Mouse (Mus musculus) G1E (cell line): Measurements from ENCODE around the gene Lrfn2. TPM values are rescaled to one million over a fixed set of nuclear protein-coding genes. Genes with fewer than 3 reads are reported as not detected.

ENCODE experiments used
- ATAC-seq: 2 replicates; pipeline ENCODE4 v1.8.0; 2016; ENCODE audit warnings: mild to moderate bottlenecking; ENCODE audit not compliant: insufficient number of reproducible peaks, poor library complexity, low FRiP score, severe bottlenecking; ENCODE audit errors: extremely low read depth
- DNase-seq: peaks from one replicate; pipeline ENCODE4 v3.0.0; 2012; ENCODE audit warnings: low spot score
- H3K27me3 ChIP-seq: 2 replicates; pipeline ENCODE4 v1.6.1; 2012; ENCODE audit warnings: mild to moderate bottlenecking, low read length, inconsistent platforms; ENCODE audit not compliant: insufficient read depth
- H3K36me3 ChIP-seq: replicated peaks from 2 replicates; pipeline ENCODE3; 2012; ENCODE audit warnings: mild to moderate bottlenecking, inconsistent platforms
- H3K4me1 ChIP-seq: 2 replicates; pipeline ENCODE4 v1.6.1; 2012; ENCODE audit warnings: low read depth, low read length, inconsistent platforms, mixed read lengths; ENCODE audit not compliant: insufficient read depth
- H3K4me3 ChIP-seq: 2 replicates; pipeline ENCODE4 v1.5.1; 2012; ENCODE audit warnings: low read depth, mild to moderate bottlenecking, inconsistent platforms, low read length, moderate library complexity, mixed read lengths
- H3K9me3 ChIP-seq: replicated peaks from 2 replicates; pipeline ENCODE4 v1.6.1; 2012; ENCODE audit warnings: inconsistent platforms
- CTCF ChIP-seq: IDR thresholded peaks from 2 replicates; pipeline ENCODE4 v1.5.1; 2012; ENCODE audit warnings: low read depth, low read length, inconsistent platforms, mixed read lengths
- GATA1 ChIP-seq: IDR thresholded peaks from 2 replicates; pipeline ENCODE4 v1.6.1; 2012; ENCODE audit warnings: borderline replicate concordance, low read length, inconsistent platforms, mixed read lengths
- GATA2 ChIP-seq: IDR thresholded peaks from 2 replicates; pipeline ENCODE4 v1.6.1; 2012; ENCODE audit warnings: low read depth, low read length, inconsistent platforms, borderline replicate concordance
- POLR2AphosphoS5 ChIP-seq: IDR thresholded peaks from 2 replicates; pipeline ENCODE4 v1.6.1; 2012; ENCODE audit warnings: low read depth, low read length, inconsistent platforms; ENCODE audit not compliant: insufficient replicate concordance
- TAL1 ChIP-seq: conservative IDR thresholded peaks from 2 replicates; pipeline ENCODE4 v1.6.1; 2012; ENCODE audit warnings: low read depth, low read length, inconsistent platforms, mixed read lengths
- polyA plus RNA-seq: library from polyadenylated mRNA; stranded (reverse); fragments of >175 nt; gene quantifications from 2 replicates; pipeline ENCODE4 v1.2.3, GENCODE M21; 2012
- total RNA-seq, 2 experiments: library from RNA; stranded (forward) in 1 of 2; stranded (reverse) in 1 of 2; fragments of 200-1000 nt in 1 of 2; fragments of >200 nt in 1 of 2; fragmentation: Nextera tagmentation in 1 of 2; gene quantifications; 2 replicates each; pipeline ENCODE4 v1.2.3; 2014 to 2017

Lrfn2 gene
- total and polyA plus RNA-seq, 3 experiments: 0.11 TPM; not detected in 2

DNA sequence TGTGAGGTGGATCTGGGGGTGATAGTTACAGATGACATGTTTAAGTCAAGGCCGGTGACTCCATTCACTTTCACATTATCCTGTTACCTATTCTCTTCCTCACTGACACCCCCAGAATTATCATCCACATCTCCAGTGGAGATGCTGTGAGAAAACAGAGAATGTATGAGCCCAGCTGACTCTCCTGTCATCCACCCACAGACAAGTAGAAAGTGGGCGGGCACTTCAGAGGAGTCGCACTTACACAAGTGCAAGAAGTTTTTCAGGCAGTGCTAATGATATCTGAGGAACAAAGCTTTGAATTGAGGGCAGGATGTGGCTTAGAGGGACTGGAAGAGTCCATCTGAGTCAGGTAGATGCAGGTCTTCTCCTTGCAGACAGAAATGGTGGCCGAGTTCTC lies 152.9 kb downstream of the Lrfn2 start:
- no peak overlapping the region for H3K4me3 ChIP-seq
- H3K4me1 ChIP-seq: no peaks in the 10 kb centered on the region
- no peaks in the 10 kb centered on the region for H3K36me3 ChIP-seq
- DNase-seq (no peak), ATAC-seq (no peak)
- TF ChIP-seq POLR2AphosphoS5 (no peak), GATA2 (no peak), GATA1 (no peak), CTCF (no peak), TAL1 (no peak)
- peaks cover 55% of the 10 kb centered on the region for H3K9me3 ChIP-seq
- no peaks in the 10 kb centered on the region for H3K27me3 ChIP-seq

GRCm38 (mm10) chr17:49096781-49097544 lies 164.8 kb downstream of the Lrfn2 start:
- H3K36me3 ChIP-seq: no peaks in the 10 kb centered on the region
- no peak for TF ChIP-seq POLR2AphosphoS5

GRCm38 (mm10) chr17:49111399-49111798 lies 179.2 kb downstream of the Lrfn2 start:
- Histone ChIP-seq H3K9me3 (peaks cover 43% of the 10 kb centered on the region), H3K27me3 (no peaks in the 10 kb centered on the region), H3K36me3 (no peaks in the 10 kb centered on the region), H3K4me1 (no peaks in the 10 kb centered on the region), H3K4me3 (no peak overlapping the region)
- DNase-seq (no peak), ATAC-seq (no peak)
- no peak for TF ChIP-seq GATA2
- no peak for TF ChIP-seq GATA1
- TF ChIP-seq TAL1: no peak
- TF ChIP-seq POLR2AphosphoS5: no peak
- TF ChIP-seq CTCF: no peak

More at GRCm38 (mm10) chr17:49096781-49097544, 164.8 kb downstream of the Lrfn2 start:
- DNase-seq (no peak), ATAC-seq (no peak)
- Histone ChIP-seq H3K9me3 (peaks cover 45% of the 10 kb centered on the region), H3K4me1 (no peaks in the 10 kb centered on the region), H3K4me3 (no peak overlapping the region; the same call in 1 of the 2 replicates), H3K27me3 (no peaks in the 10 kb centered on the region)

GRCm38 (mm10) chr17:49111911-49112310 lies 179.7 kb downstream of the Lrfn2 start:
- TF ChIP-seq GATA2: no peak
- TF ChIP-seq POLR2AphosphoS5: no peak
- Histone ChIP-seq H3K4me3 (no peak overlapping the region), H3K9me3 (peaks cover 39% of the 10 kb centered on the region), H3K4me1 (no peaks in the 10 kb centered on the region), H3K27me3 (no peaks in the 10 kb centered on the region), H3K36me3 (no peaks in the 10 kb centered on the region)
- DNase-seq (no peak), ATAC-seq (no peak)

DNA sequence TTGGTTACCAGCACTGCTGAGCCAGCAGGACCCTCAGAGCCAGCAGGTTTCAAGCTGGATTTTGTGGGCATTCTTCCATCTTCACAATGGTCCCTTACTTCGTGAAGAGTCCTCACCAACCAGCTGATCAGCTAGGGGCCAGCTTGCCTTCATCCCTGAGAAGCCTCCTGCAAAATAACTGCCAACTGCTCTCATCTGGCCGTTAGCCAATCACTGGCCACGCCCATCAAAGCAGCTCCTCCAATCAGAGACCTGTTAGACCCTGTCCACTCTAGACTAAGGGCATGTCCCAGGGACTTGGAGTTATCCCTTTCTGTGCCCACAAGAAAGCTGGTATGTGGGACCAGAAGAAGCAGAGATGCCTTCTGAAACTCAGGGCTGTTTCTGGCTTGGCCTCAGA lies 181.2 kb downstream of the Lrfn2 start:
- Histone ChIP-seq H3K4me3 (no peak overlapping the region), H3K9me3 (peaks cover 34% of the 10 kb centered on the region), H3K4me1 (no peaks in the 10 kb centered on the region), H3K27me3 (no peaks in the 10 kb centered on the region), H3K36me3 (no peaks in the 10 kb centered on the region)
- no peak for TF ChIP-seq TAL1
- TF ChIP-seq GATA1: no peak
- TF ChIP-seq GATA2: no peak
- TF ChIP-seq CTCF: no peak
- no peak for TF ChIP-seq POLR2AphosphoS5
- DNase-seq: no peak
- no peak for ATAC-seq

DNA sequence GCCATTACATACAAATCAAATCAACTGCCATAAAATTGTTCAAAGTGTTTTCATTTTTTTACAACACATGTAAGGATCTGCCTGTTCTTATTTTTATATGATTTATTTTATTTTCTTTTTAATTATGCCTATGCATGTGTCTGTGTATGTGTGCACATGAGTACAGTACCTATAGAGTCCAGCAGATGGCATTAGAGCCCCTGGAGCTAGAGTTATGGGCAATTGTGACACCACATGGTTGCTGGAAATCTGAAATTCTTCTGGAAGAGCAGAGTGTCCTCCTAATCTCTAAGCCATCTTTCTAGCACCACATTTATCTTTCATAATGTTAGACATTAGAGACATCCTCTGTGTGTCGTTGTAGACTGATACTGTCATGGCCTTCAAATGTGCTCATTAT lies 192.0 kb downstream of the Lrfn2 start:
- ATAC-seq (no peak), DNase-seq (no peak)
- Histone ChIP-seq H3K4me3 (no peak overlapping the region), H3K9me3 (peaks cover 33% of the 10 kb centered on the region), H3K27me3 (no peaks in the 10 kb centered on the region), H3K36me3 (no peaks in the 10 kb centered on the region), H3K4me1 (no peaks in the 10 kb centered on the region)
- TF ChIP-seq POLR2AphosphoS5 (no peak), GATA2 (no peak), GATA1 (no peak), TAL1 (no peak), CTCF (no peak)
